Comparison of ENCODE assay signal across 8 mouse cellular contexts in genomic region chr12:17773721-17774120, GRCm38 (mm10).
DNase-seq lines count a peak whose midpoint lies in the region; ATAC-seq and TF ChIP-seq lines count a peak whose summit lies in the region.
"Not testable (repeated sequence)": the region's sequence is repeated elsewhere in the genome, so short reads cannot be mapped to it uniquely, and the experiment has no call there.

No protein-coding gene starts in this region.

- TF ChIP-seq POLR2A in cerebellum, adult 2 months (IDR thresholded peaks at IDR 0.05; ENCODE audit: borderline replicate concordance, insufficient read depth, low read length): not testable (repeated sequence)

- not testable (repeated sequence) for TF ChIP-seq CTCF in cerebellum, adult 2 months (IDR thresholded peaks at IDR 0.05; ENCODE audit: borderline replicate concordance, insufficient read depth, low read depth, low read length); lung, postnatal 0 days (IDR thresholded peaks at IDR 0.05)

- H3K4me1 ChIP-seq in cerebellum, adult 2 months (ENCODE audit: control insufficient read depth, insufficient read depth, low read length): peaks cover 21% of the 10 kb centered on the region
- not testable (repeated sequence) for H3K4me1 ChIP-seq in lung, postnatal 0 days (ENCODE audit: insufficient read depth, low read depth, low read length)

- not testable (repeated sequence) for H3K4me2 ChIP-seq in lung, postnatal 0 days (replicated peaks; ENCODE audit: low read depth, low read length)

- not testable (repeated sequence) for H3K27me3 ChIP-seq in cerebellum, adult 2 months (ENCODE audit: control insufficient read depth, insufficient read depth, low read length); lung, postnatal 0 days (replicated peaks; ENCODE audit: insufficient read depth, low read length)

- not testable (repeated sequence) for H3K9ac ChIP-seq in lung, postnatal 0 days (replicated peaks; ENCODE audit: low read depth)

- DNase-seq in 3134 (ENCODE audit: extremely low read depth, insufficient read length, low spot score): peak; percentile 85
- peak; percentile 65 for DNase-seq in adrenal gland, adult 8-10 months
- DNase-seq in cerebellum, adult 2 months: peak; percentile 71 to 89
- peak; percentile 16 for DNase-seq in gastrocnemius, postnatal 10 days
- DNase-seq in heart, postnatal 25 days (ENCODE audit: low spot score): peak; percentile 53
- DNase-seq in kidney, postnatal 10 days: peak; percentile 60
- DNase-seq in lung, postnatal 0 days (ENCODE audit: low spot score): peak; percentile 29
- DNase-seq in ovary, postnatal 36 days (ENCODE audit: low spot score): peak; percentile 21

- H3K36me3 ChIP-seq in lung, postnatal 0 days (ENCODE audit: insufficient read depth, low read length): not testable (repeated sequence)

- H3K27ac ChIP-seq in cerebellum, adult 2 months (ENCODE audit: insufficient read depth, low read length): peak overlapping the region; percentile 19; the same call in 1 of the 2 replicates
- H3K27ac ChIP-seq in lung, postnatal 0 days (ENCODE audit: low read length): not testable (repeated sequence)

- H3K9me3 ChIP-seq in lung, postnatal 0 days (ENCODE audit: low read length): not testable (repeated sequence)

- intact Hi-C loops in heart, postnatal 25 days (cut with DNase I): not testable (repeated sequence)

- not testable (repeated sequence) for H3K4me3 ChIP-seq in cerebellum, adult 2 months (replicated peaks; ENCODE audit: insufficient read depth, low read depth, low read length); lung, postnatal 0 days (ENCODE audit: low read depth, low read length)

- WGBS in cerebellum, adult 2 months: 9% methylated on average over 5 of the region's 5 CpGs
- WGBS in lung, postnatal 0 days: 59% methylated on average over 5 of the region's 5 CpGs

- TF ChIP-seq EP300 in lung, postnatal 0 days (IDR thresholded peaks at IDR 0.05): not testable (repeated sequence)

- peak; percentile 52; the same call in 1 of the 2 replicates for ATAC-seq in lung, postnatal 0 days

Comparison
In these comparisons a context has a peak if more than half of its experiments do, and no peak if none do; other contexts are left out.
1. DNase-seq: peak in every context shown above with its lines; median percentile 85 in 3134; 80 in cerebellum, adult 2 months; 65 in adrenal gland, adult 8-10 months; 60 in kidney, postnatal 10 days; 53 in heart, postnatal 25 days; 29 in lung, postnatal 0 days; 21 in ovary, postnatal 36 days; 16 in gastrocnemius, postnatal 10 days.